Mouse (Mus musculus): ENCODE results near the gene Gm17428.

GRCm38 (mm10) chr14:54994869-54995186 is 18.1 kb downstream of the Gm17428 start:
- TF ChIP-seq CTCF (IDR thresholded peaks at IDR 0.05; ENCODE audit: low read depth), result no peak
- no peak for TF ChIP-seq EP300 (optimal IDR thresholded peaks at IDR 0.05)
